Mouse (Mus musculus) MEL (cell line): ENCODE data around the gene Fam90a1b.

Experiments
- CTCF ChIP-seq, 3 experiments: IDR thresholded peaks in 2 of 3; conservative IDR thresholded peaks in 1 of 3; 2 replicates each; pipeline ENCODE4 v1.5.1; 2011 to 2012; ENCODE audit warnings: low read length in 3 of 3, low read depth in 2 of 3, mild to moderate bottlenecking in 2 of 3, improper control_type of control experiment in 1 of 3, inconsistent platforms in 1 of 3, mixed read lengths in 1 of 3, moderate library complexity in 1 of 3; ENCODE audit not compliant: control insufficient read depth in 1 of 3, insufficient read depth in 1 of 3, poor library complexity in 1 of 3, severe bottlenecking in 1 of 3
- EP300 ChIP-seq, 2 experiments: IDR thresholded peaks; 2 replicates each; pipeline ENCODE4 v1.6.1; 2011; ENCODE audit warnings: improper control_type of control experiment in 2 of 2, low read length in 2 of 2, low read depth in 1 of 2, mild to moderate bottlenecking in 1 of 2
- GATA1 ChIP-seq: IDR thresholded peaks from 2 replicates; pipeline ENCODE4 v1.6.1; 2011; ENCODE audit warnings: low read depth, low read length, improper control_type of control experiment
- POLR2A ChIP-seq, 2 experiments: IDR thresholded peaks; 2 replicates each; pipeline ENCODE4 v1.6.1; 2011 to 2012; ENCODE audit warnings: low read length in 2 of 2, mild to moderate bottlenecking in 2 of 2, control low read depth in 1 of 2, improper control_type of control experiment in 1 of 2, low read depth in 1 of 2, moderate library complexity in 1 of 2; ENCODE audit not compliant: control insufficient read depth in 1 of 2, insufficient read depth in 1 of 2, poor library complexity in 1 of 2
- TAL1 ChIP-seq: IDR thresholded peaks from 2 replicates; pipeline ENCODE4 v1.6.1; 2012; ENCODE audit warnings: mild to moderate bottlenecking, inconsistent platforms, low read length, moderate library complexity, mixed read lengths
- USF1 ChIP-seq: IDR thresholded peaks from 2 replicates; pipeline ENCODE4 v1.6.1; 2014; ENCODE audit warnings: low read depth, mild to moderate bottlenecking, inconsistent platforms, low read length, improper control_type of control experiment, moderate library complexity
- ZNF384 ChIP-seq: IDR thresholded peaks from 2 replicates; pipeline ENCODE4 v1.6.1; 2012; ENCODE audit warnings: low read depth, mild to moderate bottlenecking, inconsistent platforms, low read length, improper control_type of control experiment

DNA sequence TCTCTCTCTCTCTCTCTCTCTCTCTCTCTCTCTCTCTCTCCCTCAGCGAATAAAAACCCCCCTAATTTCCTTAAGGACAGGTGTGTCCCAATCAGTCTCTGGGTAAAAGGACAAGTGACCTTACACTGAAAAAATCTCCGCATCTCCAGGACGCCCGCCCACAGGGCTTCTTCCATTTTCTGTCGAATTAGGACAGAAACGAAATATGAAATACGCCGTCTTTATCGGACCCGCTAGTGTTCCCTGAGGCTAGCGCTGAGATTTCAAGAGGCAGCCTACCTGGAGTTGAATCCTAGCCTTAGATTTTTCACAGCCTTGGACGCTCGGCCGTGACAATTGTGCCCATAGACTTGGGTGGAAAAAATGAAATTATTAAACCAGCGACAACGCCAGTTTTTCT, 548 bp downstream of the Fam90a1b start:
- TF ChIP-seq CTCF (IDR thresholded peaks at IDR 0.05 in 2 of 3, conservative IDR thresholded peaks at IDR 0.05 in 1 of 3; ENCODE audit: control insufficient read depth in 1 of 3, insufficient read depth in 1 of 3, low read depth in 2 of 3, low read length in 3 of 3, poor library complexity in 1 of 3, severe bottlenecking in 1 of 3), result no peak
- no peak for TF ChIP-seq POLR2A (IDR thresholded peaks at IDR 0.05; ENCODE audit: control insufficient read depth in 1 of 2, insufficient read depth in 1 of 2, low read depth in 1 of 2, low read length in 2 of 2, poor library complexity in 1 of 2)
- TF ChIP-seq ZNF384, result no peak
- TF ChIP-seq TAL1, result no peak
- TF ChIP-seq EP300 (IDR thresholded peaks at IDR 0.05; ENCODE audit: low read depth in 1 of 2, low read length in 2 of 2), result no peak
- TF ChIP-seq GATA1, result no peak
- TF ChIP-seq USF1, result no peak
